Mouse (Mus musculus) adrenal gland (tissue): ENCODE data around the gene Adprhl2.

ENCODE experiments used
- intact Hi-C: fragments of 180-260 bp; cut with DNase I; formaldehyde crosslinking; loops from one replicate; pipeline ENCODE4 v1.15.1; 2025

Adprhl2 gene

GRCm38 (mm10) chr4:126309211-126309921, 12.1 kb downstream of the Adprhl2 start:
- intact Hi-C loops: no loop called here

- intact Hi-C loops: no loop called here
Observed at GRCm38 (mm10) chr4:126306827-126307226, 14.7 kb downstream of the Adprhl2 start.

- intact Hi-C loops: no loop called here
Observed at GRCm38 (mm10) chr4:126306058-126306457, 15.4 kb downstream of the Adprhl2 start.

- intact Hi-C loops: no loop called here
Observed at GRCm38 (mm10) chr4:126305428-126305827, 16.1 kb downstream of the Adprhl2 start.

GRCm38 (mm10) chr4:126303877-126304276, 17.6 kb downstream of the Adprhl2 start:
- intact Hi-C loops: loop anchor here (5.0 kb wide), 1 partner anchor 37 kb away; no protein-coding TSS in a partner anchor

- intact Hi-C loops: loop anchor here (5.0 kb wide), 1 partner anchor 34 kb away; no protein-coding TSS in a partner anchor
Observed at GRCm38 (mm10) chr4:126301584-126302309, 19.8 kb downstream of the Adprhl2 start.

GRCm38 (mm10) chr4:126300916-126301583, 20.5 kb downstream of the Adprhl2 start:
- intact Hi-C loops: loop anchor here (5.0 kb wide), 1 partner anchor 34 kb away; no protein-coding TSS in a partner anchor

- intact Hi-C loops: no loop called here
Observed at GRCm38 (mm10) chr4:126296617-126297101, 24.8 kb downstream of the Adprhl2 start.

GRCm38 (mm10) chr4:126295937-126296336, 25.6 kb downstream of the Adprhl2 start:
- intact Hi-C loops: no loop called here

- intact Hi-C loops: no loop called here
Observed at GRCm38 (mm10) chr4:126295152-126295551, 26.4 kb downstream of the Adprhl2 start.

GRCm38 (mm10) chr4:126291196-126291595, 30.3 kb downstream of the Adprhl2 start:
- intact Hi-C loops: no loop called here

GRCm38 (mm10) chr4:126290314-126290713, 31.2 kb downstream of the Adprhl2 start:
- intact Hi-C loops: no loop called here

- intact Hi-C loops: no loop called here
Observed at GRCm38 (mm10) chr4:126288085-126288666, 33.3 kb downstream of the Adprhl2 start.

- intact Hi-C loops: no loop called here
Observed at GRCm38 (mm10) chr4:126287302-126287995, 34.1 kb downstream of the Adprhl2 start.

- intact Hi-C loops: no loop called here
Observed at GRCm38 (mm10) chr4:126286492-126286891, 35.0 kb downstream of the Adprhl2 start, which contains the start of gene Col8a2. TSS of gene Col8a2 (plus strand) at chr4:126286793.

- intact Hi-C loops: no loop called here
Observed at GRCm38 (mm10) chr4:126283582-126283981, 37.9 kb downstream of the Adprhl2 start.

- intact Hi-C loops: no loop called here
Observed at GRCm38 (mm10) chr4:126281706-126282105, 39.8 kb downstream of the Adprhl2 start.

GRCm38 (mm10) chr4:126278961-126279360, 42.5 kb downstream of the Adprhl2 start:
- intact Hi-C loops: loop anchor here (5.0 kb wide), 1 partner anchor 33 kb away; no protein-coding TSS in a partner anchor

GRCm38 (mm10) chr4:126278565-126278915, 43.0 kb downstream of the Adprhl2 start:
- intact Hi-C loops: loop anchor here (5.0 kb wide), 1 partner anchor 34 kb away; no protein-coding TSS in a partner anchor

- intact Hi-C loops: loop anchor here (5.0 kb wide), 1 partner anchor 34 kb away; no protein-coding TSS in a partner anchor
Observed at GRCm38 (mm10) chr4:126277906-126278564, 43.5 kb downstream of the Adprhl2 start.
